Mouse (Mus musculus) ES-Bruce4 (cell line): Measurements from ENCODE around the gene Zfp184. TPM values are rescaled to one million over a fixed set of nuclear protein-coding genes. Genes with fewer than 3 reads are reported as not detected.

ENCODE experiments used
- H3K27ac ChIP-seq: 2 replicates; pipeline ENCODE4 v1.5.1; 2012; ENCODE audit warnings: low read length, inconsistent platforms; ENCODE audit not compliant: insufficient read depth
- H3K27me3 ChIP-seq: 2 replicates; pipeline ENCODE4 v1.6.1; 2012; ENCODE audit warnings: mild to moderate bottlenecking, low read length, inconsistent platforms; ENCODE audit not compliant: control insufficient read depth, poor library complexity, insufficient read depth, severe bottlenecking
- H3K36me3 ChIP-seq: 2 replicates; pipeline ENCODE4 v1.6.1; 2012; ENCODE audit warnings: inconsistent platforms, mild to moderate bottlenecking, low read length, moderate library complexity; ENCODE audit not compliant: control insufficient read depth, poor library complexity, insufficient read depth, severe bottlenecking
- H3K4me1 ChIP-seq: one replicate; pipeline ENCODE4 v1.8.1; 2011; ENCODE audit warnings: low read length; ENCODE audit not compliant: control insufficient read depth, insufficient read depth
- H3K4me3 ChIP-seq: 2 replicates; pipeline ENCODE4 v1.5.1; 2011; ENCODE audit warnings: low read depth, mild to moderate bottlenecking, low read length
- H3K9ac ChIP-seq: 2 replicates; pipeline ENCODE4 v1.6.1; 2012; ENCODE audit warnings: low read depth, mild to moderate bottlenecking, inconsistent platforms; ENCODE audit not compliant: poor library complexity, severe bottlenecking
- H3K9me3 ChIP-seq: replicated peaks from 2 replicates; pipeline ENCODE4 v1.6.1; 2012; ENCODE audit warnings: mild to moderate bottlenecking, low read length, inconsistent platforms; ENCODE audit not compliant: control insufficient read depth, poor library complexity, insufficient read depth, severe bottlenecking
- CTCF ChIP-seq: IDR thresholded peaks from one replicate; pipeline ENCODE4 v1.8.1; 2011; ENCODE audit warnings: low read depth, low read length
- EP300 ChIP-seq: IDR thresholded peaks from 2 replicates; pipeline ENCODE4 v1.6.1; 2011; ENCODE audit warnings: low read depth, low read length; ENCODE audit not compliant: insufficient read depth
- POLR2A ChIP-seq: IDR thresholded peaks from one replicate; pipeline ENCODE4 v1.8.1; 2011; ENCODE audit warnings: low read length; ENCODE audit not compliant: insufficient read depth
- polyA plus RNA-seq: library from polyadenylated mRNA; stranded (reverse); fragments of >200 nt; gene quantifications from 2 replicates; pipeline ENCODE4 v1.2.4, GENCODE M21; 2011; ENCODE audit warnings: low read depth; ENCODE audit not compliant: missing spikeins, insufficient read depth, insufficient read length

The Zfp184 gene
- polyA plus RNA-seq, 1 experiment, result 11.5 TPM

DNA sequence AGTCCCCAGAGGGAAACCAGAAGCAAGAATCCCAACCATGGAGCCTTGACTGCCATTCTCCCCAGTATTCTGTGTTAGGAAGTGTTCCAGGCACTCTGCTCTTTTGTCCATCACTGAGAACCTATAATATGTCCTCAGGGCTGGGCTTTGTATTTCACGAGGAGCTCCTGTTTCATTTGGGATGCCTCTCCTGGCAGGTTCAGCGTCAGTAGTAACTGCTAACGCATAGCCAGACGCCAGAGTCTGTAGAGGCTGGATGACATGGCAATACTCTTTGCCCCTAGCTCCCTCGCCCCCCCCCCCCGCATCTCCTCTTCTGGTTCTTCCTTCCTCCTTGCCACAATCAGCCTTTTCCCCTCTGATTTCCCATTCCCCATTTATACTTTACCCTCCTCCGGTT is 64.7 kb downstream of the Zfp184 start, which contains the start of gene Prss16:
Gene Prss16, minus strand, starts transcription at position 101 of the 400 bp plus-strand sequence.
- H3K4me1 ChIP-seq, result no peaks in the 10 kb centered on the region
- H3K4me3 ChIP-seq, result no peak within 1 kb of the TSS
- no peaks in the 10 kb centered on the region for H3K36me3 ChIP-seq
- H3K9me3 ChIP-seq, result no peaks in the 10 kb centered on the region
- no peak within 1 kb of the TSS for H3K9ac ChIP-seq
- TF ChIP-seq CTCF (no peak), EP300 (no peak), POLR2A (no peak)
- H3K27ac ChIP-seq, result no peak within 1 kb of the TSS
- H3K27me3 ChIP-seq, result peaks cover 3% of the 10 kb centered on the region; the same call in 1 of the 2 replicates

Other genes starting within 250 kb of the Zfp184 start
- gene Olfr1359, start 247.0 kb upstream of the Zfp184 start, polyA plus RNA-seq, result not detected in 2 replicates
- gene Hist1h2bl, start 229.0 kb upstream of the Zfp184 start, polyA plus RNA-seq, result 25.5 and 27.2 TPM in 2 replicates
- 3.6 TPM in 1 of 2 replicates, not detected in the other for gene Hist1h2ai, start 228.7 kb upstream of the Zfp184 start, polyA plus RNA-seq
- gene Hist1h3h, start 227.4 kb upstream of the Zfp184 start, polyA plus RNA-seq, result 25.3 and 31.8 TPM in 2 replicates
- gene Hist1h2bm, start 223.1 kb upstream of the Zfp184 start, polyA plus RNA-seq, result 14.2 and 21.7 TPM in 2 replicates
- gene Hist1h4j, start 210.0 kb upstream of the Zfp184 start, polyA plus RNA-seq, result 8.2 and 13.4 TPM in 2 replicates
- 16.3 and 17.1 TPM in 2 replicates for gene Hist1h4k, start 194.6 kb upstream of the Zfp184 start, polyA plus RNA-seq
- gene Hist1h2ak, start 191.3 kb upstream of the Zfp184 start, polyA plus RNA-seq, result 6.7 and 7.5 TPM in 2 replicates
- 19.3 and 20.7 TPM in 2 replicates for gene Hist1h2bn, start 191.0 kb upstream of the Zfp184 start, polyA plus RNA-seq
- 7.4 and 9.2 TPM in 2 replicates for gene Hist1h1b, start 164.5 kb upstream of the Zfp184 start, polyA plus RNA-seq
- not detected in 2 replicates for gene Hist1h3i, start 161.7 kb upstream of the Zfp184 start, polyA plus RNA-seq
- gene Hist1h2an, start 157.9 kb upstream of the Zfp184 start, polyA plus RNA-seq, result not detected in 2 replicates
- gene Hist1h2bp, start 157.6 kb upstream of the Zfp184 start, polyA plus RNA-seq, result 2.5 TPM in 1 of 2 replicates, not detected in the other
- gene Hist1h2bq, start 134.9 kb upstream of the Zfp184 start, polyA plus RNA-seq, result 16.9 and 28.4 TPM in 2 replicates
- not detected in 2 replicates for gene Hist1h2ao, start 134.6 kb upstream of the Zfp184 start, polyA plus RNA-seq
- 12.0 and 17.7 TPM in 2 replicates for gene Hist1h4m, start 133.3 kb upstream of the Zfp184 start, polyA plus RNA-seq
- gene Hist1h4n, start 112.9 kb upstream of the Zfp184 start, polyA plus RNA-seq, result 16.5 and 26.2 TPM in 2 replicates
- gene Hist1h2ap, start 111.6 kb upstream of the Zfp184 start, polyA plus RNA-seq, result 47.5 and 51.1 TPM in 2 replicates
- 18.1 and 27.4 TPM in 2 replicates for gene Hist1h2br, start 111.4 kb upstream of the Zfp184 start, polyA plus RNA-seq
- not detected in 2 replicates for gene Pom121l2, start 36.1 kb downstream of the Zfp184 start, polyA plus RNA-seq
- gene Prss16, start 64.6 kb downstream of the Zfp184 start, polyA plus RNA-seq, result 4.1 and 6.9 TPM in 2 replicates
- gene Hist1h2ah, start 90.5 kb downstream of the Zfp184 start, polyA plus RNA-seq, result 13.0 and 17.2 TPM in 2 replicates
- 54.4 and 58.6 TPM in 2 replicates for gene Hist1h2bk, start 90.8 kb downstream of the Zfp184 start, polyA plus RNA-seq
- gene Hist1h4i, start 96.3 kb downstream of the Zfp184 start, polyA plus RNA-seq, result 5.6 and 6.5 TPM in 2 replicates
- 6.3 and 7.9 TPM in 2 replicates for gene Hist1h2ag, start 97.8 kb downstream of the Zfp184 start, polyA plus RNA-seq
- gene Hist1h2bj, start 98.1 kb downstream of the Zfp184 start, polyA plus RNA-seq, result 14.6 and 19.9 TPM in 2 replicates
- not detected in 2 replicates for gene Vmn1r188, start 139.3 kb downstream of the Zfp184 start, polyA plus RNA-seq
- not detected in 2 replicates for gene Vmn1r189, start 160.7 kb downstream of the Zfp184 start, polyA plus RNA-seq
- gene Vmn1r191, start 238.9 kb downstream of the Zfp184 start, polyA plus RNA-seq, result not detected in 2 replicates
- not detected in 2 replicates for gene Vmn1r192, start 246.0 kb downstream of the Zfp184 start, polyA plus RNA-seq